Mouse (Mus musculus) T-helper 1 cell (primary cell): ENCODE measurements at regions not wholly inside any gene's neighbourhood (a gene's known extent, or its start where the extent isn't known, plus 50 kb on each side); places are given as distances from the start of the nearest gene placed in this dataset.

Experiments
- in situ Hi-C: fragments of 300-600 bp; cut with MboI, MseI; formaldehyde crosslinking; loops from one replicate; pipeline ENCODE4 v1.15.1; 2025; ENCODE audit warnings: high pct_unique_total_duplicates

DNA sequence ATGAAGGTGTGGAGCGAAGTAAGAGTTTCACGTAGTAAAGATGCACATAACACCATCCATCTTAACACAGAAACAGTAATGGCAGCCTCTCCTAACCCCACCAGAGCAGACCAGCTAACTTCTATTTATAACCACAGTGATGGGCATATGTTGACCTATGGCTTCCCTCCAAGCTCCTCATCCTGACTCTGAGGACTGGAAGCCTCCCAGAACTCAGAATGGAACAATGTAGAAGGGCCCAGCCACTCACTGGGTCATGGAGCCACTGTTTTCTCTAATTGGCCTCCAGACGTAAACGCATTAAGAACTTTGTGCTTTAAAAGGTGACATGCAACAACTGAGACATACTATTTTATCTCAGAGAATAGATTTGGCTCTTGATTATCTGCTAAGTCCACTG is 77.0 kb downstream of the Irs2 start:
- in situ Hi-C loops = no loop called here

- in situ Hi-C loops = no loop called here
These were observed 79.4 kb downstream of the Irs2 start for GRCm38 (mm10) chr8:10928836-10929235.

- in situ Hi-C loops = no loop called here
These were observed 79.9 kb downstream of the Irs2 start for GRCm38 (mm10) chr8:10928342-10928794.

GRCm38 (mm10) chr8:10927187-10927586 is 81.1 kb downstream of the Irs2 start:
- in situ Hi-C loops = no loop called here

DNA sequence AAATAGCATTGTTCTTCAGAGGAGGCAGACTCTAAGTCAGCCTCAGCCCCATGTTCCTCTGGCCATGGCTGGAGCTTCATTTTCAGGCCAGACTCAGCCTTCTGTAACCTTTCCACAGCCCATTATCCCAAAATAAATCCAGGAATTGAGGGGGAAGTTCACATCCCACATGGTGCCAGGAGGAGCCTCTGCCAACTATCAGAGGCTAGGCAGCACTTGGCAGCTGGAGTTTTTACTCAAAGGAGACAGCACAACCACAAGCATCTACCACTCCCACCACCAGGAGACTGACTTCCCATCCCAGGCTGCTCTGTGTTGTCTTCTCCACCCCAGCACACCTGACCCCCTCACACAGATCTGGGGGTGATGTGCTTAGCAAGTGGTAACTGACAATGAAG is 81.7 kb downstream of the Irs2 start:
- in situ Hi-C loops = no loop called here

- in situ Hi-C loops = no loop called here
These were observed 82.4 kb downstream of the Irs2 start for GRCm38 (mm10) chr8:10925582-10926517.

- in situ Hi-C loops = loop anchor here (5.0 kb wide), 1 partner anchor 683 kb away; no protein-coding TSS in a partner anchor
These were observed 83.6 kb downstream of the Irs2 start for GRCm38 (mm10) chr8:10924526-10925199.

DNA sequence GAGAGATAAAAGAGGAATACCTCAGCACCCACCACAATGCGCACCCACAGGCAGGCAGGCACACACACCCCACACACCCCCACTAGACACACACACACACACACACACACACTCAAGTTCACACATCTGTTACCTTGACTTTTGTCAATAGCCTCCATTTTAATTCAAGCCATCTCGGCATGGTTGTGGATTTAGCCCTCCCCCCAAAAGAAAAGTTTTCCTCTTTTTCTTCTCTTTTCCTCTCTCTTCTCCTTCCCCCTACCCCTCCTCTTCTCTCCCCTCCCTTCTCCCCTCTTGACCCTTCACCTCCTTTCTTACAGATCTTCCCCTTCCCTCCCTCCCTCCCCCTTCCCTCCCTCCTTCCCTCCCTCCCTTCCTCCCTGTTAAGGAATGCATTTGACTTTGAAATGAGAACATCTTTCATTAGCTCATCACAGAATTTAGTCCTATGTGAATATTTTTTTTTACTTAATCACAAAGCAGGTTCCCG is 84.2 kb downstream of the Irs2 start:
- in situ Hi-C loops = loop anchor here (5.0 kb wide), 1 partner anchor 683 kb away; no protein-coding TSS in a partner anchor

DNA sequence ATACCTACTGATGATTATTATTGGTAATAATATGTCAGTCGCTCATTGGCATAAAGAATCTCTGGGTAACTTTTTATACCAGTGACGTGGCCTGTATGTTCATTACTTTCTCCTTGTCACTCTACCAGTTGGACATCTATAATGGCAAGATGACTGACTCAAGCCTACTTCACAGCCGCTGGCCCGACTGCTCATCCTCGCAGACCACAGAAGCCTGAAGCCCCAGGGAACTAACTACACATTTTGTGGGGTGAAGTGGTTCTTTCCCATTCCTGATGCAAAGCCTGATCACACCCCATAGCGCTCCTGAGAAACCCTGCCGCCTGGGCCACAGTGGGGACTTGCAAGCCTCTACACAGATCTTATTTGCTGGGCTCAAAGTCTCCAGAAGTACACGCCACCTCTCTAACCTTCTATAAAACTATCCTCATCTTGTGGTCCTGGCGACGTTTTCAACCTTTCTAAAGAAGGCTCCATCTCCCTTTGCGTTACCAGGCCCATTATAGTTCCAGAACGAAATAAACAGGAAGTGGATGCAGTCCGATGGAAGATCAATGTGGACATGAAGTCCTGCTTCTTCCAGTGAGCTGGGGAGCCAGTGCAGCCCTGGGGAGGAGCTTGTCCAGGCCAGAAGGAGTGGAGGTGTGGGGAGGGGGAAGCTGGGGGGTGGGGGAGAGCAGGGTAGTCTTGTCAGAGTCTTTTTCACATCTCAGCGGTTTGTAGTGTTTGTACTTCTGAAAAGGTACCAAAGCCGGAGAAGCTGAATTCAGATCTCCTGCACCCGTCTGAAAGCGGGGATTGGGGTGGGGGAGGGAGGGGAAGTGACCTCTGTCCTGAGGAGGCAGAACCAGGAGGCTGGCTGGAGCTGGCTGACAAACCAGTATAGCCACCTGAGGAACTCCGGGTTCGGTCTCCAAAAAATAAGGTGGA is 84.9 kb downstream of the Irs2 start:
- in situ Hi-C loops = loop anchor here (5.0 kb wide), 1 partner anchor 684 kb away; no protein-coding TSS in a partner anchor

DNA sequence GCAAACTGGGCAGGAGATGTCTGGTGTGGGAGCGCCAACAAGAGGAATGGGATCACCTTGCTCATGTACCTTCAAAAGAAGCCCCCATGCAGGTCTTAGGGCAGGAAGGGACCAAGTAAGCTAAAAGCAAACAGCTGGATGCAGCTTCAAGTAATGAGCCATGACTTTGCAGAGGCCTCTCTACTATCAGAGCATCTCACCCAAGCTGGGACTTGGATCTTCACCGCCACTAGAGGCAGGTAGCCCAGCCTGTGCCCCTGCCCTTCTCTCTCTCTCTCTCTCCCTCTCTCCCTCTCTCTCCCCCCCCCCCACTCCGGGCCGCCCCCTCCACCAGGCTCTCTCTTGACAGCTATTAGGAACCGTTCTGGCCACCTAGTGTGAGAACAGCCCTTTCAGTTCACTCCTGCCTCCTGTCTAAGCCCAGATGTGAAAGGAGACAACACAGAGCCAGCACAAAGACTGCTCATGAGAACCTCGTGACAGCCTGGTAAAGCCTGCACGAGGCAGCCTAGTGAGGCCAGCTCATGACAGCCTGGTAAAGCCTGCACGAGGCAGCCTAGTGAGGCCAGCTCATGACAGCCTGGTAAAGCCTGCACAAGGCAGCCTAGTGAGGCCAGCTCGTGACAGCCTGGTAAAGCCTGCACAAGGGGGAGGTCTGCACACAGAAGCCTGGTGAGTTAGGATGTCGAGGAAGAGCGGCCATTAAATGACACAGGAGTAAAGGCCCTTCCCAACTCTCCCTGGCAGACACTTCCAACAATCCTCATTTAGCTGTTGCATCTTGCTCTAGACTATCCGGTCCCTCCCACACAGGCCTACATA is 85.8 kb downstream of the Irs2 start:
- in situ Hi-C loops = loop anchor here (5.0 kb wide), 1 partner anchor 685 kb away; no protein-coding TSS in a partner anchor

DNA sequence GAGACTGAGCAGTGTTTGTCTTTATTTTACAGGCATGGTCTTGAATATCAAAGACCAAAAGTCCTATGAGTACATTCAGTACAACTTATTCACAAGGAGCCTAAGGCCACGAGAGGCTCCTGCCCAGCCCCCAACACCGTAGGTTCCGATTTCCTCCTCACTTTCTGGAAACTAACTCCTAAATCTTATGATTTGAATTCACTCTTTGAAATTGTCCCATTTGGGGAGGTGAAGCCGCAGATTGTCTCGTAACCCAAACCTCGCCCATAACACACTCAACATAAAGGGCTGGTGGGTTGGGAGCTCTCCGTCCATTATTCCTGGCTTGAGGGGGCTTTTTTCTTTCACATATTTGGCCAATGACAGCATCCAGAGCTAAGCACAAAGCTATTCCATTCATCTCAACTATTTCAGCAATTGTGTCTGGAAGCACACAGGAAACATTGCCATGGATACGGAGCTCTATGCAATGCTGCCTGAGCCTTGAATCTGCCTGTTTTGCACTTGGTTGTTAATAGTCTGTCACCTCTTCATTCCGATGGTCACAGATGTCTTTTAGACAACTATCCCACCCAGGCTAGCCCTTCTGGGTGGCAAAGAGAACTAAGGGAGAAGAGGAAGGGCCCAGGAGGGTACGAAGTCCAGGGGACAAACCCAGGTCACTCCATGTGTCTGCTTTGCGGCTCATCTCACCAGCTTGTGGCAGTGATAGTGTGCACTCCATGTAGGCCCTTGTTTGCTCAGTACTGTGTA is 86.6 kb downstream of the Irs2 start:
- in situ Hi-C loops = loop anchor here (5.0 kb wide), 1 partner anchor 686 kb away; no protein-coding TSS in a partner anchor

DNA sequence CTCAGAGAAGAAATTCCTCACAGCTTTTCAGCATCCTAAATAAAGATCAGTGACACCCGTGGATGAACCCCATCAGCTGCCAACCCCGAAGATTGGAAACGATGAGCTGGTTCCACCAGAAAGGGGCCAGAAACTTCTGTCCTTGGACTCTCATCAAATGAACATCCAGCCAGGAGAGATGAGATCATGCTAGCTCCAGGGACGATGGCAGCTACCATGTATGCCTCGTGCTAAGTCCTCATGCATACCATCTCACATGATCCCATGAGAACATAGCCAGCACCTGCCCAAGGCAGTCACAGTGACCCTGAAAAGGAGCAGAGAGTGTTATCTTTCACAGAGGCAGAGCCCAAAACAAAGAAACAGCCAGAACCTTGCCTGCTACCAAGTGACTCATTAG is 88.6 kb downstream of the Irs2 start:
- in situ Hi-C loops = loop anchor here (5.0 kb wide), 1 partner anchor 688 kb away; no protein-coding TSS in a partner anchor

DNA sequence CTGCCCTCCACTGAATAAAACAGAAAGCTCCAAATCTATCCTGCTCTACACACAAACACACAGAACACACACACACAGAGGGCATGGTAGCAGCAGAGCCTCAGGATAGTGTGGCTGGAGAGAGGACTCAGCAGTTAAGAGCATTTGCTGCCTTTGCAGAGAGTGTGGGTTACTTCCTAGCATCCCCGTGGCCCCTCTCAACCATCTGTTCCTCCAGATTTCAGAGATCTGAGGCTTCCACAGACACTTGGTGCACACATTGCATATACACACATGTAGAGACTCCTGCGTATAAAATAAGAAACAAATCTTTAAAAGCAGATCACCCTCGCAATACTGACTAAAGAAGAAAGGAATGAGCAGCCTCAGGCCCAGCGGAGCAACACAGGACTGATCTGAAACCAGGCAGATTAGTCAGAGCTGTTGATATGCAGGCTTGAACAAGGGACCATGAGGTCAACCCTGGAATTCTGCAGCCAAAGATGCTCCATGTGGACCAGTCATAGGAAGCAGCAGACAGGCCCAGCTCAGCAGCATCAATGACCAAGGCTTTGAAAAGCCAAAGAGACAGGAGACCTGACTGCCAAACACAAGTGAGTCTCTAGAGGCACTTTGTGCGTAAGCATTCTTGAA is 89.7 kb downstream of the Irs2 start:
- in situ Hi-C loops = no loop called here

DNA sequence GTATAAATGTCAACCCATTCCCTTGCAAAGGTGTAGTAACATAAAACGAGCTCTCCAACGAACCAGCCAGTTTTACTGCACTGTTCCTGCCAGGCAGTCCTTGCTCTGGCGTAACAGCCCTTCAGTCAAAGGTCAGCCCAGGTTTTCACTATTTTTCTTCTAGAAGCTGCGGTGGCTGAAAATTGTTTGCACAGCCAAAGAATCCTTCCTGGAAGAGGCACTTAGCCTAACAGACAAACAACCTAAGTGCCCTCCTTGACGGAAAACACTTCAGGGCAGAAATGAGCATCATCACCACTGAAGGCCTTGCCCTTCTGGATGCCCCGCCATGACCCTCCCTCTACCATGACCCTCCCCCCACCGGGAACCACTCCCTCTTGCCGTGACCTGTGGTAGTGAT is 93.6 kb downstream of the Irs2 start:
- in situ Hi-C loops = no loop called here

DNA sequence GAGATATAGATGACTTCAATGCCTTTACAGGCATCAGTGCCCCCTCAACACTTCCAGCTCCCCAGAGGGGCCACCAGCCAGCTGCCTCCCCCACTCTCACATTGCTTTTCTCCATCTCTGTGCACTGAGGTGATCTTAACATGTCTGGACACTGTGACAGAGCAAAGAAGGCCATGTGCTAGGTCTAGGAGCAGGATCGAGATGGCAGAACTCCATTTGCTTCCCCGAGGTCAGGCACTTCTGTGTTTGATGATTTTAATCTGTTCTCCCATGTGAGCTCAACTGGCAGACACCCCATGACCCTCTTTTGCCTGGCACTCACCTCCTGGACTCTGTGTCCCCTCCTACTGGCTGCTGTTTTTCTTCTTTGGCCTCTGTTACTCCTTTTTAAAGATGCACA is 95.8 kb downstream of the Irs2 start:
- in situ Hi-C loops = no loop called here

GRCm38 (mm10) chr8:10911371-10911770 is 96.9 kb downstream of the Irs2 start:
- in situ Hi-C loops = no loop called here

DNA sequence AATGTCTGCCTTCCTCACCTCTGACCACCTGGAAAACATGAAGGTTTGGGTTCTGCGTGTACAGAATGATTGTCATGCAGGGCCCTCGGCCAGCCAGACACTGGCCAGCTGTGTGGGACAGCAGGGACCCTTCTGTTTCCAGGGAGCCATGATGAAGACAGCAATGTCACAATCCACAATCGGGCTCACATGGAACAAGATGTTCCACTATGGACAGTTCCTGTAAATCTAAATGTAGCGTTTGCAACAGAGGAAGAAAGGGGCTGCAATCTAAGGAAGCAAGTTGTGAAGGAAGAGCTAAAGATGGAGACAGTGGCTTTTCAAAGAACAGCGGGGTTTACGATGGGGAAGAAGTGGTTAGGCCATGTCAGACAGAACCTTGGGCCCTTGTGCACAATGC is 97.3 kb downstream of the Irs2 start:
- in situ Hi-C loops = no loop called here

GRCm38 (mm10) chr8:10910244-10910872 is 97.9 kb downstream of the Irs2 start:
- in situ Hi-C loops = no loop called here

- in situ Hi-C loops = no loop called here
These were observed 99.1 kb downstream of the Irs2 start for GRCm38 (mm10) chr8:10909155-10909554.
